Mouse (Mus musculus) testis, adult 2 months (tissue): ENCODE results near the gene Uckl1.

ENCODE experiments used
- CTCF ChIP-seq: fragments of 200-500 bp; IDR thresholded peaks from 2 replicates; pipeline ENCODE4 v1.5.1; 2012; ENCODE audit warnings: low read depth, mild to moderate bottlenecking, inconsistent platforms, low read length, moderate library complexity; ENCODE audit not compliant: control insufficient read depth, insufficient read depth, insufficient replicate concordance
- POLR2A ChIP-seq: fragments of 200-500 bp; IDR thresholded peaks from 2 replicates; pipeline ENCODE4 v1.6.1; 2012; ENCODE audit warnings: low read depth, mild to moderate bottlenecking, inconsistent platforms, low read length, moderate library complexity; ENCODE audit not compliant: control insufficient read depth

- no peak for TF ChIP-seq CTCF
- no peak for TF ChIP-seq POLR2A
These were observed 4.4 kb downstream of the Uckl1 start for GRCm38 (mm10) chr2:181580131-181580772.
